Mouse (Mus musculus) heart, postnatal 36 days (tissue): ENCODE data around the gene Dnm1. TPM values are rescaled to one million over a fixed set of nuclear protein-coding genes. Genes with fewer than 3 reads are reported as not detected.

Source experiments
- DNase-seq, 2 experiments: peaks; one replicate each; pipeline ENCODE4 v3.0.0; 2021 to 2022
- intact Hi-C: fragments of 180-260 bp; cut with DNase I; formaldehyde crosslinking; loops from one replicate; pipeline ENCODE4 v1.15.1; 2025
- total RNA-seq, 2 experiments: library from RNA; stranded (reverse); gene quantifications; 2 replicates each; pipeline ENCODE4 v1.2.3; 2021

The Dnm1 gene
- 1 to 10 TPM; 4.0 TPM for total RNA-seq

DNA sequence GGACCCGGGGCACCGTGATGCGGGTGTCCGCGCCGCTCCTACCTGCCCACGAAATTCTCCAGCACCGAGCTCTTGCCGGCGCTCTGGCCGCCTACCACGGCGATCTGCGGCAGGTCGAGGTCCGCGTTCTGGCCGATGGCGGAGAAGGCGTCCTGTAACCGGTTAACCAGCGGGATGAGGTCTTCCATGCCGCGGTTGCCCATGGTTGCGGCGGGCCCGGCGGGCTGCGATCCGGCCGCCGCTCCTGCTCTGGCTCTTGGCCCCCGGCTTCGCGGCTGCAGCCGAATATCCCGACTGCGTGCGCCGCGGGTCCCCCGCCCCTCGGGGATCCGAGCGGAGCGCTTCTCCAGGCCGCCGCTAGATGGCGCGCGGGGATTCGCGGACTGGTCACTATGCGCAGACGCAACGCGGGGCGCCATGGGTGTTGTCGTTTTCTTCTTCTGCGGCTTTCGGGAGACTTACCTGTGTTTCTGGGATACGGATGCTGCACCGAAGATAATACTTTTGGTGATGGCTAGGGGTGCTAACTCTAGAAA is at the start of gene Dnm1:
Dnm1 (minus strand) TSS at position 332 of the 536 bp plus-strand sequence.
- intact Hi-C loops, result loop anchor here (2.0 kb wide), 1 partner anchor 134 kb away; no protein-coding TSS in a partner anchor
- DNase-seq, result peak; percentile 95 to 96

DNA sequence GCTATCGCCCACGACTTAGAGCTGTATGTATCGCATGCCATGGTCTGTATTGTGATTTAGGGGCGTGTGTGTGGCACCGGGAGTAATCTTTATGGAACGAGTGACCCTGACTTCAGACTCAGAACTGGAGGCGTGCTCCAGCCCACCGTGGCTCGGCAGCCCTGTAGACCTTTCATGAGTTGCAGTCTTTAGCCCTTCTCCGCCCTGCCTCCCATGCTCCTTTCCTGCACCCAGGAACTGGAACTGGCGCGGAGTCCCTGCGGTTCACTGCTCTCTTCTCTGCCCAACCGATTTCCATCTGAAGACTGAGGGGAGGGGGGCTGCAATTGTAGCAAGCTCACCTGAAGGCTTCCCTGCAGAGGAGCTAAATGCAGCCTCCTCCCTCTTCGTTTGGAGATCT is 43.6 kb upstream of the Dnm1 start:
- intact Hi-C loops, result loop anchor here (5.0 kb wide), 1 partner anchor 84 kb away; no protein-coding TSS in a partner anchor
- DNase-seq, result no peak

DNA sequence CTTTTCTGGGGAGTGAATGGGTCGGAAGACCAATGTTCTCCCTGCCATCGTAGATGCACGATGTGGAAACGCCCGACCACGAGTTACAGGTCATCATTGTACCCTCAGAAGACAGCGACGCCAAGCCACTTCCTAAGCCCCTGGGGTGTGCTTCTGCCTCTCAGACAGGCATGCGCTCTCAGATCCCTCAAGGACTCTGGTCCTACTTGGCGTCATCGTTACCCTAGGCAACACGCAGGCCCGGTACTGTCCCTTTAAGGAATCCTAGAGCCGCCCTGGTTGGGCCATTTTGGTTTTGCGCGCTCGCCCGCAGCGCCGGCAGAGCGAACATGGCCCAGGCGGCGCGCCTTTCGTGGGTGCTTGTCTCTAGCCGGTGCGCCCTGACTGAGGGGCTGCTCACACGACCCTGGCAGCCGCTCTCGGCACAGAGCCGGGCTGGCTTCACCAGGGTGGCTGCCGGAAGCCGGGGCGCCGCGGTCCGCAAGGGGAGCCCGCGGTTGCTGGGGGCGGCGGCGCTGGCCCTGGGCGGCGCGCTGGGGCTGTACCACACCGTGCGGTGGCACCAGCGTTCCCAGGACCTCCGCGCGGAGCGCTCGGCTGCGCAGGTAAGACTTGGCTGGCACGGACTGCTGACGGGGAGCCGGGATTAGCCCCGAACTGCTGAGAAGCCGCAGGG is 42.9 kb upstream of the Dnm1 start:
- intact Hi-C loops, result loop anchor here (2.0 to 5.0 kb wide), 2 partner anchors 33 to 84 kb away; no protein-coding TSS in a partner anchor

GRCm38 (mm10) chr2:32395484-32395945 is 42.4 kb upstream of the Dnm1 start, which contains the start of gene Ptges2:
Gene Ptges2, plus strand, starts transcription at chr2:32395896.
- DNase-seq, result peak; percentile 96 to 97
- intact Hi-C loops, result loop anchor here (2.0 to 5.0 kb wide), 2 partner anchors 33 to 83 kb away; no protein-coding TSS in a partner anchor

More for the DNA sequence above, 42.9 kb upstream of the Dnm1 start:
- DNase-seq, result peak; percentile 85 to 89

DNA sequence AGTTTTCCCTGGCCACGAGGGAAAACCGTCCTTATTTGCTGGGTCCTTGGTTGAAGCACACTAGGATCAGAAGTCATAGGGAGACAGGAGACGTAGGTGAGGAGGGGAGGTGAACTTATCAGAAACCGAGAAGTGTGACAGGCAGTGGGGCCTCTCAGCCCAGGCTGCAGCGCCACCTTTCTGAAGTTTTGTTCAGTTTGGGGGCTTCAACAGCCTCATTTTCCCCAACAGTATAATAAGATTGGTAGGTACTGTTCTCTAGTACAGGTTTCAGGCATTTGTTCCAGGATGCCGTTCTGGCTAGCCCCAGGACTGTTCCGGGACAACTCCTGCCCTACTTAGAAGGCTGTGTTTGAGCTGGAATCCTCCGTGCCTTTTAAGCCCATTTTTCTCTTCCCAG is 41.8 kb upstream of the Dnm1 start:
- intact Hi-C loops, result loop anchor here (2.0 to 5.0 kb wide), 2 partner anchors 32 to 83 kb away; no protein-coding TSS in a partner anchor
- DNase-seq, result peak in 1 of 2 experiments; percentile 41

GRCm38 (mm10) chr2:32392063-32392462 is 38.9 kb upstream of the Dnm1 start:
- intact Hi-C loops, result no loop called here
- DNase-seq, result no peak

GRCm38 (mm10) chr2:32390871-32391270 is 37.7 kb upstream of the Dnm1 start:
- intact Hi-C loops, result no loop called here
- DNase-seq, result no peak

GRCm38 (mm10) chr2:32389157-32389556 is 36.0 kb upstream of the Dnm1 start:
- intact Hi-C loops, result loop anchor here (10.0 kb wide), 1 partner anchor 306 kb away; no protein-coding TSS in a partner anchor
- DNase-seq, result no peak

GRCm38 (mm10) chr2:32387706-32388490 is 34.8 kb upstream of the Dnm1 start, which contains the start of gene Lcn2:
Gene Lcn2, minus strand, starts transcription at chr2:32388252.
- intact Hi-C loops, result loop anchor here (10.0 kb wide), 1 partner anchor 307 kb away; no protein-coding TSS in a partner anchor
- no peak for DNase-seq

- no peak for DNase-seq
- intact Hi-C loops, result loop anchor here (10.0 kb wide), 1 partner anchor 312 kb away; no protein-coding TSS in a partner anchor
Measured at GRCm38 (mm10) chr2:32382689-32383088, 29.6 kb upstream of the Dnm1 start.

GRCm38 (mm10) chr2:32381775-32382223 is 28.7 kb upstream of the Dnm1 start, which contains the start of gene 1110008P14Rik:
Gene 1110008P14Rik, minus strand, starts transcription at chr2:32381938.
- intact Hi-C loops, result loop anchor here (10.0 kb wide), 1 partner anchor 313 kb away; no protein-coding TSS in a partner anchor

DNA sequence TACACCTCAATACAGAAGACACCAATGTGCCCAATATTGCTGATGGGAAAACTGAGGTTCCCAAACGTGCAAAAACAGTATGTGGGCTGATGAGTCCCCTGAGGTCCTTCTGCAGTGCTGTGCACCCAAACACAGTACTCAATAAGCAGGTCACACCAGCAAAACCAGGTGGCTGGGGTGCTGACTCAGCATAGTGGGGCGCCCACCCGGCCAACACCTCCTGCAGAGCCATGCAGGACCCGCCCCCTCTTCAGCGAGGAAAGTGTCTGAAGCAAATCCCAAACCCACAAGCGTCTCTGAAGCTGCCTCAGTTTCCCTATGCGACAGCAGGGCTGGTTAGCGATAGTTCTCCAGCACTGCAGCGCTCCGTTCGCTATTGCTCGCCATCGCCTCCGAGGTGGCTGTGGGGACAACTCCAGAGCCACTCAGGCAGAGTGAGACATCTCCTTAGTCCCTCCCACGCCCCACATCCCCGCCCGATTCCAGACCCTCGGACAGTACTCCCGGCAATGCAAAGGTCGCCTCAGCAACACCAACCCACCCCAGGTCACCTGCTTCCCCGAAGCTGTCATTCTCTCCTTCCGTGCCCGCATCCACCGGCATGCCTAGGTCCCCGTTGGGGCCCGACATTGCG is 28.1 kb upstream of the Dnm1 start:
- no peak for DNase-seq
- intact Hi-C loops, result loop anchor here (10.0 kb wide), 1 partner anchor 314 kb away; no protein-coding TSS in a partner anchor

More at GRCm38 (mm10) chr2:32381775-32382223, 28.7 kb upstream of the Dnm1 start, which contains the start of gene 1110008P14Rik:
- peak; percentile 95 to 97 for DNase-seq

DNA sequence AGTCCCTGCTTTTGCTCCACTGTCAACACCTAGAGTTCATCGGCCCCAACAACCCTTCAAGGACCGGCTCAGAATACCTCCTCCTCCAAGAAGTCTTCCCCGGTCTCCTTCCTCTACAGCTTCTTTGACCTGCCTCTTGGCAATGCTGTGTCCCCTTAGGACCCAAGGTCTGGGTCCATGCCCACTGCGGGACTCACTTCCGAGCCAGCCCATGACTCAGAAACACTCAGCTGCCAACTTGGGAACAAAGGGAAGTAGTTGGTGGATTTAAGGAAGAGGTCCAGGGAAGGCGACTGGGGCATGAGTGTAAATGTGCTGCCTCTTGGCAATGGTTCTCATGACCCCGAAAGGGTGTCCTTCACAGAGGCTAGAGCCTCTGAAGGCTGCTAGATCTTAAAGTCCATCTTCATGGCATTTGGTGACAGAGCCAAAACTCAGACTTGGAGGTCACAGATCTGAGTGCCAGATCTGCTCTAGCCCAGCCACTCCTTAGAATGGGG is 26.9 kb upstream of the Dnm1 start:
- intact Hi-C loops, result loop anchor here (10.0 kb wide), 1 partner anchor 315 kb away; no protein-coding TSS in a partner anchor
- no peak for DNase-seq

- intact Hi-C loops, result no loop called here
Measured at GRCm38 (mm10) chr2:32376963-32377362, 23.8 kb upstream of the Dnm1 start.

GRCm38 (mm10) chr2:32375317-32375940 is 22.3 kb upstream of the Dnm1 start:
- no peak for DNase-seq
- intact Hi-C loops, result no loop called here

More at GRCm38 (mm10) chr2:32376963-32377362, 23.8 kb upstream of the Dnm1 start:
- no peak for DNase-seq

DNA sequence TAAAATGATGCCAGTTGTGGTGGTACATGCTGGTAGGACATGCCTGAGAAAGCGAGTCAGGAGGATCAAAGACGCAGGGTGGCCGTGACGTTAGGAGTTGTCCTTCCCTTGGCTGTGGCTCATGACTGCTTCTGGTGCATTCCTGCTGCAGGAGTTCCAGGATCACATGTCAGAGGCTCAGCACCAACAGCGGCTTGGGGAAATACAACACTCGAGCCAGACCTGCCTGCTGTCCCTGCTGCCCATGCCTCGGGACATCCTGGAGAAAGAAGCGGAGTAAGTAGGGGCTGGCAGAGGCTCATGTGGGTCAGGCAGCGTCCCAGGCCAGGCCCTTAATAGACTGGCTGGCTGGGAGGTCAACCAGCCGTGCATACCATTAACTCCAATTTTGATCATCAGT is 21.1 kb upstream of the Dnm1 start:
- intact Hi-C loops, result no loop called here
- no peak for DNase-seq

DNA sequence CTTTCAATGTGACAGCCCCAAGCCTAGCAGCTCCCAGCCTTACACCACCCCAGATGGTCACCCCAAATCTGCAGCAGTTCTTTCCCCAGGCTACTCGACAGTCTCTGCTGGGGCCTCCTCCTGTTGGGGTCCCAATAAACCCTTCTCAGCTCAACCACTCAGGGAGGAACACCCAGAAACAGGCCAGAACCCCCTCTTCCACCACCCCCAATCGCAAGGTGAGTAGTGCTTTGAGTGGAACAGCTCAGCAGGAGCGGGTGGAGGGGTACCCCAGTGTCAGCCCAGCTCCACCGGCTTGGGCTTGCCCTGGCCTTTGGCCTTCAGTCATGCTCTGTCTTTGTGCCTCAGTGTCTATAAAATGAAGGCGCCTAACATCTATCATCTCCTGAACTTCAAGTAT is 14.2 kb upstream of the Dnm1 start:
- intact Hi-C loops, result no loop called here
- DNase-seq, result no peak

DNA sequence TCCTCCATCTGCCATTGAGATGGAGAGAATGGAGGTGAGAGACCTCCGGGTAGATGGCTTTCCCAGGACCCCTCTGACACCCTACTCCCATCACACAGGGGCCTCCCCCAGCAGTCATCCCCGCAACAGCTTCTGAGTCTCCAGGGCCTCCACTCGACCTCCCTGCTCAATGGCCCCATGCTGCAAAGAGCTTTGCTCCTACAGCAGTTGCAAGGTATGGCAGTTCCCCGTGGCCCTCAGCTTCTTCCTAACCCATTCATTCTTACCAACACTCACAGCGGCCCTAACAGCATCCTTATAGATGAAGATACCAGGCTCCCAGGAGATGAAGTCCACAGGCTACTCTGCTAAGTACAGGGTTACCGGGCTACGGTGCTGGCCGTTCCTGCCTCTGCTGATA is 11.0 kb upstream of the Dnm1 start:
- intact Hi-C loops, result no loop called here
- no peak for DNase-seq
